Mouse (Mus musculus): ENCODE measurements around the gene Eri2.

- TF ChIP-seq EP300 (IDR thresholded peaks at IDR 0.05; ENCODE audit: insufficient read depth, low read depth, low read length) (no peak), POLR2A (IDR thresholded peaks at IDR 0.05; ENCODE audit: insufficient read depth, low read length) (no peak)
Measured at GRCm38 (mm10) chr7:119800488-119800887, 6.6 kb upstream of the Eri2 start.
